Comparison of ENCODE assay signal across 8 mouse cellular contexts in the genomic region with DNA sequence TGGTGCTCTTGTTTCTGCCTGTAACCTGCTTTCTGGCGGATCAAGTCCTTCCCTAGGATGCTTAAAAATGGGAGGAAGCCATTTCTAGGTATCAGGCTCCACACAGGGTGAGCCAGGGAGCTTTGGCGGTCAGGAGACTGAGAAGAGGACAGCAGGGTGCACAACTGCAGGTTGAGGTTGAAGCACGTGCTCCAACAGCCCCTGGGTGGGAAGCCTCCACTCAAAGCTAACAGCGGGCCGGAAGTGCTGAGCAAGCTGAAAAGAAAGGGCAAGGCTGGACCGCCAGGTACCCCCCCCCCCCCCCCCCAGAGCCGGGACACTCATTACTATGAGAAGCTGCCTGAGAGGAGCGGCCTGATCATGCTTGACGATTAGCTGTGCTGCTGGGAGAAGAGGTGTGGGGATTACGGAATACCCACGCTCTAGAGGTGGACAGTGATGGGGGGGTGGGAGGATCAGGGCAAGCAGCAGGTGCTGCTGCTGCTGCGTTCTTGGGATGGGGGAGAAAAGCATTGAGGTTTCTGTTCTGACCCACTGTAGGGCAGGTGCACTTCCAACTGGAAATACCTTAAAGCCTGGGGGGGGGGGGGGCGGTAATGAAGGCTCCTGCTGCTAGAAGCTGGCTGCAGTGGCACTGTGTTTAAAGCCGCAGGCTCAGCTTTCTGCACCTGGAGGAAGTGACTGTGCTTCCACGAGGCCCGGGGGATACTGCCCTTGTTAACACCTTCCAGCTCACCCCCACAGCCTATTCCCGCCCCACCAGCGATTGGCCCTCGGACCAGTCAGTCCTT. TPM values are rescaled to one million over a fixed set of nuclear protein-coding genes. Genes with fewer than 3 reads are reported as not detected.
A peak's percentile ranks its signal among the peaks of the same experiment; 100 is the strongest.
DNase-seq lines count a peak whose midpoint lies in the region; ATAC-seq and TF ChIP-seq lines count a peak whose summit lies in the region.

No protein-coding gene starts in this region.

- H3K4me2 ChIP-seq in midbrain, embryonic 12.5 days (replicated peaks), result peak overlapping the region; percentile 27

- no peaks in the 10 kb centered on the region for H3K36me3 ChIP-seq in spleen, adult 2 months (ENCODE audit: control insufficient read depth, insufficient read depth, low read length)
- H3K36me3 ChIP-seq in midbrain, embryonic 12.5 days, result no peaks in the 10 kb centered on the region

- no peak for TF ChIP-seq CTCF in spleen, adult 2 months (IDR thresholded peaks at IDR 0.05; ENCODE audit: extremely low read depth, insufficient read depth, insufficient read length, insufficient replicate concordance)

- WGBS in spleen, adult 2 months, result 10% methylated on average over 18 of the region's 19 CpGs
- WGBS in midbrain, embryonic 12.5 days, result 25% methylated on average over 19 of the region's 19 CpGs

- DNase-seq in spleen, adult 2 months (ENCODE audit: low read depth in 1 of 2, low spot score in 2 of 2), result no peak
- no peak for DNase-seq in spleen, adult 18-20 months
- DNase-seq in adrenal gland, postnatal 14 days, result no peak
- no peak for DNase-seq in adrenal gland, postnatal 4 days (ENCODE audit: low spot score in 2 of 2)
- DNase-seq in adipocyte (ENCODE audit: low spot score), result no peak
- no peak for DNase-seq in kidney, postnatal 36 days

- H3K27me3 ChIP-seq in spleen, adult 2 months (ENCODE audit: control insufficient read depth, insufficient read depth, low read length), result no peaks in the 10 kb centered on the region
- H3K27me3 ChIP-seq in midbrain, embryonic 12.5 days, result no peaks in the 10 kb centered on the region; the same call in 1 of the 2 replicates

- ATAC-seq in granulocyte monocyte progenitor cell, adult 5-6 weeks (replicated peaks; ENCODE audit: poor library complexity, severe bottlenecking), result peak; percentile 34
- no peak for ATAC-seq in midbrain, embryonic 12.5 days (ENCODE audit: low FRiP score, low read depth)

- no peak overlapping the region for H3K9ac ChIP-seq in midbrain, embryonic 12.5 days (replicated peaks)

- no peaks in the 10 kb centered on the region for H3K9me3 ChIP-seq in midbrain, embryonic 12.5 days

- H3K27ac ChIP-seq in spleen, adult 2 months (ENCODE audit: insufficient read depth, low read length), result no peak overlapping the region
- H3K27ac ChIP-seq in midbrain, embryonic 12.5 days (replicated peaks), result no peak overlapping the region

- TF ChIP-seq POLR2A in spleen, adult 2 months (IDR thresholded peaks at IDR 0.05; ENCODE audit: low read depth, low read length), result no peak

- 0 out of 2 replicates have a peak overlapping the region, but pooled peaks have one; percentile 16 for H3K4me3 ChIP-seq in spleen, adult 2 months (ENCODE audit: extremely low read depth, insufficient read depth, insufficient read length)
- H3K4me3 ChIP-seq in midbrain, embryonic 12.5 days, result no peak overlapping the region

- peaks cover 2% of the 10 kb centered on the region; the same call in 1 of the 2 replicates for H3K4me1 ChIP-seq in spleen, adult 2 months (ENCODE audit: control insufficient read depth, insufficient read depth, insufficient read length)
- peaks cover 11% of the 10 kb centered on the region for H3K4me1 ChIP-seq in midbrain, embryonic 12.5 days

RNA-seq across cellular contexts. Expression of a gene that starts 4.7 kb away (rescaled TPM):
- polyA plus RNA-seq in spleen, adult 2 months (2012; rRNA removed), result not detected in 2 replicates
- total RNA-seq in granulocyte monocyte progenitor cell, adult 5-6 weeks (2014; fragmentation: Nextera tagmentation), result not detected in 2 replicates
- total RNA-seq in granulocyte monocyte progenitor cell, adult 5-6 weeks (2017), result 3.1 TPM in 1 of 2 replicates, not detected in the other
- polyA plus RNA-seq in midbrain, embryonic 12.5 days (2016; fragmentation: Nextera tagmentation; extraction: Ambion mirVana), result not detected in 2 replicates
- total RNA-seq in adrenal gland, postnatal 14 days (2021), result not detected in 2 replicates
- total RNA-seq in adrenal gland, postnatal 4 days (2021), result not detected

RNA-seq across cellular contexts. Expression of a gene that starts 25.2 kb away (rescaled TPM):
- polyA plus RNA-seq in spleen, adult 2 months (2012; rRNA removed), result 8.5 and 10.3 TPM in 2 replicates
- total RNA-seq in granulocyte monocyte progenitor cell, adult 5-6 weeks (2014; fragmentation: Nextera tagmentation), result 24.2 and 31.4 TPM in 2 replicates
- total RNA-seq in granulocyte monocyte progenitor cell, adult 5-6 weeks (2017), result 19.8 and 30.5 TPM in 2 replicates
- polyA plus RNA-seq in midbrain, embryonic 12.5 days (2016; fragmentation: Nextera tagmentation; extraction: Ambion mirVana), result 38.7 and 38.8 TPM in 2 replicates
- 18.2 and 22.8 TPM in 2 replicates for total RNA-seq in adrenal gland, postnatal 14 days (2021)
- total RNA-seq in adrenal gland, postnatal 4 days (2021), result 10 to 100 TPM; 34.8 to 37.1 TPM

RNA-seq across cellular contexts. Expression of a gene that starts 27.2 kb away (rescaled TPM):
- polyA plus RNA-seq in spleen, adult 2 months (2012; rRNA removed), result 9.0 and 9.7 TPM in 2 replicates
- 41.2 and 62.9 TPM in 2 replicates for total RNA-seq in granulocyte monocyte progenitor cell, adult 5-6 weeks (2014; fragmentation: Nextera tagmentation)
- 43.8 and 63.4 TPM in 2 replicates for total RNA-seq in granulocyte monocyte progenitor cell, adult 5-6 weeks (2017)
- polyA plus RNA-seq in midbrain, embryonic 12.5 days (2016; fragmentation: Nextera tagmentation; extraction: Ambion mirVana), result 29.4 and 31.7 TPM in 2 replicates
- total RNA-seq in adrenal gland, postnatal 14 days (2021), result 43.5 and 52.3 TPM in 2 replicates
- 10 to 100 TPM; 62.8 to 67.2 TPM for total RNA-seq in adrenal gland, postnatal 4 days (2021)
